Mouse (Mus musculus): Measurements from ENCODE around the gene Bmi1. TPM values are rescaled to one million over a fixed set of nuclear protein-coding genes. Genes with fewer than 3 reads are reported as not detected.

The Bmi1 gene
- polyA plus RNA-seq, 2 experiments: 28.5 to 39.6 TPM

GRCm38 (mm10) chr2:18674193-18674902, 2.5 kb upstream of the Bmi1 start:
- no peak overlapping the region for H3K4me3 ChIP-seq (replicated peaks; ENCODE audit: low read length)
- 62% methylated on average over 4 of the region's 4 CpGs for WGBS
- no peak for ATAC-seq (ENCODE audit: low FRiP score, low read depth)
- H3K4me2 ChIP-seq (replicated peaks; ENCODE audit: low read depth, low read length, severe bottlenecking): no peak overlapping the region
- no peaks in the 10 kb centered on the region for H3K36me3 ChIP-seq (ENCODE audit: control insufficient read depth, insufficient read depth, low read length)
- no peak for DNase-seq (ENCODE audit: low spot score)
- peaks cover 9% of the 10 kb centered on the region; the same call in 1 of the 2 replicates for H3K27me3 ChIP-seq (ENCODE audit: control insufficient read depth, insufficient read depth, low read length)
- no peak for TF ChIP-seq POLR2A (IDR thresholded peaks at IDR 0.05; ENCODE audit: borderline replicate concordance, extremely low read depth, insufficient read depth, insufficient read length)
- H3K4me1 ChIP-seq (ENCODE audit: control insufficient read depth, insufficient read depth, low read length): peaks cover 16% of the 10 kb centered on the region; the same call in 1 of the 2 replicates
- H3K9me3 ChIP-seq (ENCODE audit: control insufficient read depth, low read length): no peaks in the 10 kb centered on the region
- H3K9ac ChIP-seq (ENCODE audit: low read depth, low read length, severe bottlenecking): no peak overlapping the region
- no peak overlapping the region for H3K27ac ChIP-seq (replicated peaks; ENCODE audit: low read depth, low read length)

DNA sequence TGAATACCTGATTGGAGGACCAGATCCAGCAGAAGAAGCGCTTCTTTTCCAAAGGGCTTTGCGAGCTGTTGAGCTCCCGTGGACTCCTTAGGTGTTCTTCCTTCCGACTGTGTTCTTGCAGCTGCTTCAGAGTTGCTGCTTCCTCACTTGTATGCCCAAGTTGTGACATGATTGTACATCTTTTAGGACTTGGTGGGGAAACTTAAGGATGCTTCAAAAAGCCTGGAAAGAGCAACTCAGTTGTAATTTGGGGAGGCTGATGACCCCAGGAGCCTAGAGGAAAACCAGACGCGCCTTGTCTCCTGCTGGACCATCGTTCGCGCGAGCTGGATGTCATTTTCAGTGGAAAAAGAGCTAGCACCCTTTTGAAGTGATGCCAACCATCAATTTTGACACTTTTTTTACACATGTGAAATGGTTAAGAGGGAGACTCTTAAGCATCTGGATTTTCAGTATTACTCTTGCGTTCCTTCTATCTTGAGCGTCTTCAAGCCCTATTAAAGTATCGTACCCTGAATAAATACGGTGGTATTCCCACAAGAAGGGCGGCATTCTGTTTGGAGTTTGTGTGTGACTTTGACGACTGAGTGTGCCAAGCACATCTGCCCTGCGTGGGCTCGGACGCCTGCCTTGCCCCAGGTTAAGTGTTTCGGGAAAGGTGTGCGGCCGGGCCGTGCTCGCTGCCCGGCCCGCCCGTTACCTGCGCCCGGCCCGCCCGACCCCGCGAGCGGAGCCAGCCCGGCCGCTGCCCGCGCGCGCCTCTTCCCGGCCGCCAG, 949 bp upstream of the Bmi1 start:
- Histone ChIP-seq H3K27ac (replicated peaks; ENCODE audit: low read depth, low read length) (peak overlapping the region; percentile 67), H3K9ac (ENCODE audit: low read depth, low read length, severe bottlenecking) (peak overlapping the region; percentile 93), H3K4me2 (replicated peaks; ENCODE audit: low read depth, low read length, severe bottlenecking) (peak overlapping the region; percentile 85), H3K36me3 (ENCODE audit: control insufficient read depth, insufficient read depth, low read length) (no peaks in the 10 kb centered on the region), H3K27me3 (ENCODE audit: control insufficient read depth, insufficient read depth, low read length) (peaks cover 20% of the 10 kb centered on the region), H3K4me3 (replicated peaks; ENCODE audit: low read length) (peak overlapping the region; percentile 78), H3K4me1 (ENCODE audit: control insufficient read depth, insufficient read depth, low read length) (peaks cover 24% of the 10 kb centered on the region), H3K9me3 (ENCODE audit: control insufficient read depth, low read length) (no peaks in the 10 kb centered on the region)
- no peak for ATAC-seq (ENCODE audit: low FRiP score, low read depth)
- no peak for TF ChIP-seq POLR2A (IDR thresholded peaks at IDR 0.05; ENCODE audit: borderline replicate concordance, extremely low read depth, insufficient read depth, insufficient read length)
- no peak for DNase-seq (ENCODE audit: low spot score)
- 11% methylated on average over 42 of the region's 42 CpGs for WGBS

DNA sequence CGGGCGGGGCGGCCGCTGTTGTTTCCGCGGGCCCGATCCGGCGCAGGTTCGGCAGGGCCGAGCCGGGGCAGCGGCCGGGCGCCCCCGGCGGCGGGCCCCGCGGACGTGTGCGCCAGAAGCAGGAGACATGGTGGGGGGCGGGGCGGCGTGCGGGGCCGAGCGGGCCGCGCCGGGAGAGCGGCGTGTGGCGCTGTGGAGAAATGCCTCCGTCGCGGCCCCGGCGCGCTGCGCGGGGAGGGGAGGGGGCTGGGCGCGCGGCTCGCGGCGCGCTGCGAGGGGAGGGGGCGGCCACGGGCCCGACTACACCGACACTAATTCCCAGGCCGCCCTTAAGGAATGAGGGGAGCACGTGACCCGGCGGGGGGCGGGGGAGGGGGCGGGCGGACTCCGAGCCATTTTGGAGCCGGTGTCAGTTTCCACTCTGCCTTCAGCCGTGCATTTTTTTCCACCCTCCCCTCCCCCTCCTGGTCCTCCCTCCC, 322 bp upstream of the Bmi1 start:
- peaks cover 24% of the 10 kb centered on the region for H3K4me1 ChIP-seq (ENCODE audit: control insufficient read depth, insufficient read depth, low read length)
- H3K27me3 ChIP-seq (ENCODE audit: control insufficient read depth, insufficient read depth, low read length): peaks cover 20% of the 10 kb centered on the region
- H3K36me3 ChIP-seq (ENCODE audit: control insufficient read depth, insufficient read depth, low read length): no peaks in the 10 kb centered on the region
- WGBS: 0% methylated on average over 2 of the region's 64 CpGs
- peak; percentile 89 for DNase-seq (ENCODE audit: low spot score)
- H3K4me3 ChIP-seq (replicated peaks; ENCODE audit: low read length): peak overlapping the region; percentile 78
- no peaks in the 10 kb centered on the region for H3K9me3 ChIP-seq (ENCODE audit: control insufficient read depth, low read length)
- H3K4me2 ChIP-seq (replicated peaks; ENCODE audit: low read depth, low read length, severe bottlenecking): peak overlapping the region; percentile 85
- H3K9ac ChIP-seq (ENCODE audit: low read depth, low read length, severe bottlenecking): peak overlapping the region; percentile 93
- H3K27ac ChIP-seq (replicated peaks; ENCODE audit: low read depth, low read length): peak overlapping the region; percentile 90
- TF ChIP-seq POLR2A (IDR thresholded peaks at IDR 0.05; ENCODE audit: borderline replicate concordance, extremely low read depth, insufficient read depth, insufficient read length): no peak
- ATAC-seq (ENCODE audit: low FRiP score, low read depth): peak; percentile 92

- H3K27ac ChIP-seq (replicated peaks; ENCODE audit: low read depth, low read length): no peak overlapping the region
- no peak for DNase-seq (ENCODE audit: low spot score)
- ATAC-seq (ENCODE audit: low FRiP score, low read depth): no peak
- H3K9me3 ChIP-seq (ENCODE audit: control insufficient read depth, low read length): no peaks in the 10 kb centered on the region
- peaks cover 20% of the 10 kb centered on the region for H3K27me3 ChIP-seq (ENCODE audit: control insufficient read depth, insufficient read depth, low read length)
- H3K4me1 ChIP-seq (ENCODE audit: control insufficient read depth, insufficient read depth, low read length): peaks cover 24% of the 10 kb centered on the region
- under 1% methylated on average over 47 of the region's 55 CpGs for WGBS
- peak overlapping the region; percentile 78 for H3K4me3 ChIP-seq (replicated peaks; ENCODE audit: low read length)
- peak overlapping the region; percentile 85 for H3K4me2 ChIP-seq (replicated peaks; ENCODE audit: low read depth, low read length, severe bottlenecking)
- 0 out of 2 replicates have a peak, but pooled peaks have one; percentile 31 for TF ChIP-seq POLR2A (IDR thresholded peaks at IDR 0.05; ENCODE audit: borderline replicate concordance, extremely low read depth, insufficient read depth, insufficient read length)
- H3K9ac ChIP-seq (ENCODE audit: low read depth, low read length, severe bottlenecking): peak overlapping the region; percentile 93
- 0 out of 2 replicates have a peak, but pooled peaks cover 2% of the 10 kb centered on the region for H3K36me3 ChIP-seq (ENCODE audit: control insufficient read depth, insufficient read depth, low read length)
These were observed 1.0 kb downstream of the Bmi1 start for GRCm38 (mm10) chr2:18677631-18678471.

GRCm38 (mm10) chr2:18679701-18680100, 2.9 kb downstream of the Bmi1 start:
- no peak overlapping the region for H3K4me3 ChIP-seq (replicated peaks; ENCODE audit: low read length)
- H3K27me3 ChIP-seq (ENCODE audit: control insufficient read depth, insufficient read depth, low read length): peaks cover 20% of the 10 kb centered on the region
- H3K27ac ChIP-seq (replicated peaks; ENCODE audit: low read depth, low read length): no peak overlapping the region
- TF ChIP-seq POLR2A (IDR thresholded peaks at IDR 0.05; ENCODE audit: borderline replicate concordance, extremely low read depth, insufficient read depth, insufficient read length): no peak
- no peaks in the 10 kb centered on the region for H3K9me3 ChIP-seq (ENCODE audit: control insufficient read depth, low read length)
- H3K4me1 ChIP-seq (ENCODE audit: control insufficient read depth, insufficient read depth, low read length): peaks cover 18% of the 10 kb centered on the region
- WGBS: 38% methylated on average over 2 of the region's 2 CpGs
- ATAC-seq (ENCODE audit: low FRiP score, low read depth) (no peak), DNase-seq (ENCODE audit: low spot score) (no peak)
- peaks cover 15% of the 10 kb centered on the region for H3K36me3 ChIP-seq (ENCODE audit: control insufficient read depth, insufficient read depth, low read length)
- no peak overlapping the region for H3K9ac ChIP-seq (ENCODE audit: low read depth, low read length, severe bottlenecking)
- no peak overlapping the region for H3K4me2 ChIP-seq (replicated peaks; ENCODE audit: low read depth, low read length, severe bottlenecking)
